Mouse (Mus musculus) lung, postnatal 25 days (tissue): ENCODE results near the gene Gpld1.
"Not testable (repeated sequence)": the region's sequence is repeated elsewhere in the genome, so short reads cannot be mapped to it uniquely, and the experiment has no call there.

Source experiments
- DNase-seq: peaks from one replicate; pipeline ENCODE4 v3.0.0; 2022; ENCODE audit warnings: low spot score

Gene Gpld1

GRCm38 (mm10) chr13:24948870-24949269 is 5.9 kb downstream of the Gpld1 start:
- no peak for DNase-seq

GRCm38 (mm10) chr13:24952659-24953058 is 9.7 kb downstream of the Gpld1 start:
- DNase-seq: no peak

GRCm38 (mm10) chr13:24955091-24955490 is 12.1 kb downstream of the Gpld1 start:
- DNase-seq: no peak

- no peak for DNase-seq
Observed at GRCm38 (mm10) chr13:24955500-24955899, 12.5 kb downstream of the Gpld1 start.

- DNase-seq: no peak
Observed at GRCm38 (mm10) chr13:24958671-24959070, 15.7 kb downstream of the Gpld1 start.

GRCm38 (mm10) chr13:24960084-24960483 is 17.1 kb downstream of the Gpld1 start:
- no peak for DNase-seq

- no peak for DNase-seq
Observed at GRCm38 (mm10) chr13:24962119-24962518, 19.2 kb downstream of the Gpld1 start.

GRCm38 (mm10) chr13:24965130-24965845 is 22.3 kb downstream of the Gpld1 start:
- DNase-seq: no peak

GRCm38 (mm10) chr13:24965846-24966201 is 22.9 kb downstream of the Gpld1 start:
- DNase-seq: no peak

- not testable (repeated sequence) for DNase-seq
Observed at GRCm38 (mm10) chr13:24971776-24972175, 28.8 kb downstream of the Gpld1 start.

GRCm38 (mm10) chr13:24976384-24976783 is 33.4 kb downstream of the Gpld1 start:
- no peak for DNase-seq

GRCm38 (mm10) chr13:24977820-24978342 is 34.9 kb downstream of the Gpld1 start:
- DNase-seq: no peak

GRCm38 (mm10) chr13:24981031-24981430 is 38.1 kb downstream of the Gpld1 start:
- peak; percentile 16 for DNase-seq

- DNase-seq: no peak
Observed at GRCm38 (mm10) chr13:24985435-24985834, 42.5 kb downstream of the Gpld1 start.

- peak; percentile 55 for DNase-seq
Observed at GRCm38 (mm10) chr13:24988391-24988790, 45.4 kb downstream of the Gpld1 start.

- DNase-seq: no peak
Observed at GRCm38 (mm10) chr13:24989006-24989405, 46.1 kb downstream of the Gpld1 start.

- DNase-seq: no peak
Observed at GRCm38 (mm10) chr13:24993160-24993559, 50.2 kb downstream of the Gpld1 start.

- no peak for DNase-seq
Observed at GRCm38 (mm10) chr13:24999538-24999937, 56.6 kb downstream of the Gpld1 start.

GRCm38 (mm10) chr13:25002965-25003364 is 60.0 kb downstream of the Gpld1 start:
- DNase-seq: no peak

- peak; percentile 36 for DNase-seq
Observed at GRCm38 (mm10) chr13:25007115-25007514, 64.2 kb downstream of the Gpld1 start.

GRCm38 (mm10) chr13:25018316-25018715 is 75.4 kb downstream of the Gpld1 start:
- no peak for DNase-seq

- peak; percentile 91 for DNase-seq
Observed at GRCm38 (mm10) chr13:25019793-25020539, 77.0 kb downstream of the Gpld1 start, which contains the start of gene Mrs2. Mrs2 (minus strand) TSS chr13:25020379.

- no peak for DNase-seq
Observed at GRCm38 (mm10) chr13:25020540-25020892, 77.6 kb downstream of the Gpld1 start.
